Mouse (Mus musculus): Measurements from ENCODE around the gene Zfp467.

DNA sequence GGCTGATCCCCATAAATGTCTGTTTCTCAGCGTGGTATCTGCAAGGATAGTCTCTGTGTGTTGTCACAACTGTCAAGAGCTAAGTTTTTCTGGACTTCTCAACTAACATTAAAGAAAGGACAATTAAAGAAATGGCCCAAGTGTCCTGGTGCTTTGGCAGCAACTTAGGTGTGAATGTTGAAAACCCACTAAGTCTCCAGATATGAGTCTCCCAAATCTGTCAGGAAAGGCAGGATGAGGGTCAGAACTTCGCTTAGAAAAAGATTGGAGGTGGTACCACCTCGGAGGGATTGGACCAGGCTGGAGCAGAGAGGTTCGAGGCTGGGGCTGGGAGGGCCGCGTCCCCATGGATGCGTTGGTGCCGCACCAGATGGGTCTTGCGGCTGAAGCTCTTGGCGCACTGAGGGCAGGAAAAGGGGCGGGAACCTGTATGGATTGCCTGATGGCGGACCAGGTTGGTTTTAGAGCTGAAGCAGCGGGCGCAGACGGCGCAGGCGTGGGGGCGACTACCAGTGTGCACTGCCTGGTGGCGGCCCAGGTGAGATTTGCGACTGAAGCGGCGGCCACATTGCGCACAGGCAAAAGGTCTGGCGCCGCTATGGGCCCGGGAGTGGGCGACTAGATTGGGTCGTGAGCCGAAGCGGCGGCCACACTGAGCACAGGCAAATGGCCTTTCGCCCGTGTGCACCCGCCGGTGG, 7.8 kb downstream of the Zfp467 start:
- TF ChIP-seq CTCF (IDR thresholded peaks at IDR 0.05; ENCODE audit: insufficient read depth, low read length) (no peak), POLR2A (IDR thresholded peaks at IDR 0.05; ENCODE audit: borderline replicate concordance, extremely low read depth, low read depth, low read length) (no peak)
